Mouse (Mus musculus) urinary bladder, postnatal 10 days (tissue): ENCODE measurements at regions not wholly inside any gene's neighbourhood (a gene's known extent, or its start where the extent isn't known, plus 50 kb on each side); places are given as distances from the start of the nearest gene placed in this dataset.

Experiments
- DNase-seq: peaks from one replicate; pipeline ENCODE4 v3.0.0; 2022; ENCODE audit warnings: low spot score

DNA sequence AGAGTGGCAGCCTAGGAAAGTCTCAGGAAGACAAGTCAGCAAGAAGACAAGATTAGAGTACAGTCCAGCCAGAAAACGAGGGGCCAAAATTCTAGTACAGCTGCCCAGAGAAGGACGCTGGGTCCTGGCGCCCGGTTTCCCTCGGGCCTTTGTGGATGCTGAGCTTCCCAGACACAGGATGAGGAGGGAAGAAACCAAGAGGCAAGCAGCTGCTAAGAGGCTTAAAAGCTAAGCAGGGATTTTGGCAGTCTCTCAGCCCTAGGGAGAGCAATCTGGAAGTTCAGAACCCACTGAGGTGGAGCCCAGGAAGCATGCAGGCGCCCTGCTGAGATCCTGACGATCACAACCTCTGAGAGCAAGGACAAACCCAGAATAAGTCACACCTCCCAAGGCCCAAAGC, 363.1 kb upstream of the Mgmt start:
- no peak for DNase-seq

- DNase-seq: no peak
Measured at GRCm38 (mm10) chr7:136541876-136542655, 352.3 kb upstream of the Mgmt start.

DNA sequence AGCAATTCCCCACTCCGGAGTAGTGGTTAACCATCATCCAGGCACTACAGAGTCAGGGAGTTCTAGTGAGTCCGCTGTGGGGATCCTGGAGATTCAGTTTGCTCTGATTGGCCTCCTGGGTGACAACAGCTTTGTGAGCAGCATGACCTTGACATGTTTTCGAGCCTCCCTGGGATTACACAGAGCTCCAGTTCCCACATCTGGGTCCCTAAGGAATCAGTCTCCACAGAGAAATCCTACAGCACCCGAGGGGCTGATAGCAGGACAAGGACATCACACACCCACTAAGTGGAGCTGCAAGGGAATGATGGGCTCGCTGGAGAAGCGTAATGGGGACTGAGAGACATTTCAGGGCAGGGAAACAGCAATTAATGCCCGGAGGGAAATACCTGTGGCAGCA, 351.5 kb upstream of the Mgmt start:
- DNase-seq: no peak

DNA sequence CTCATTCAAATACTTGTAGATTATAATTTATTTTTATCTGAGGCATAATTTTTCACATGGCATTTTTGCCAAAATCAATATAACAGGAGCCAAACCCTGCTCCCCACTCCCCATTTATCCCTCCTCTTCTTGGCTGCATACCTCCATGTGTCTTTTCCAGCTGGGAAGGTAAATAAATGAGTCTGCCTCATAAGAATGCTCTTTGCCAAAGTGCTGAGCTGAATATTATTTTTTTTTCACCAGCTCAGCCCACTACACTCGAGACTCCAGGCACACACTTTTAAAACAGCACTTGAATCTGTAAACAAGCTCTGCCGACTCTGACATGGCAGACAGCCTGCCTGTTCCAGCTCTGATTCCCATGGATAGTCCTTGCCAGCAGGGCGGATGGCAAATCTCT, 346.6 kb upstream of the Mgmt start:
- DNase-seq: no peak

DNA sequence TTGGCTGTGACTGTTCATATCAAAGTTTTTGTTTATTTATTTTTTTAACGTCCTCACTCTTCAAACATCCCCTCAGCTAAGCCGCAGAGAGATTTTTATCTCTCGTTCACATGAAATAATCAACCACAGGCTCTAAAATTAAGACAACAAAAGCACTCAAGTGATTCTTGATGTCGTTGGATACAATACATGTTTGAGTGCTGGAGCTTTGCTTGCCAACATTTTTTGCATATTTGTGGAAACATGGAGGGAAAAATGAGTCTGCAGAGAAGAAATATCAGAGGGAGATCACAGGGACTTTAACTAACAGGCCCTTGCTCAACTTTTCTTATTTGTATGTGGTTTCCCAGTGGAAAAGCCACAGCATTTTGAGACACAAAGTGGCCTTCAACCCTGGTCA, 338.0 kb upstream of the Mgmt start:
- no peak for DNase-seq

DNA sequence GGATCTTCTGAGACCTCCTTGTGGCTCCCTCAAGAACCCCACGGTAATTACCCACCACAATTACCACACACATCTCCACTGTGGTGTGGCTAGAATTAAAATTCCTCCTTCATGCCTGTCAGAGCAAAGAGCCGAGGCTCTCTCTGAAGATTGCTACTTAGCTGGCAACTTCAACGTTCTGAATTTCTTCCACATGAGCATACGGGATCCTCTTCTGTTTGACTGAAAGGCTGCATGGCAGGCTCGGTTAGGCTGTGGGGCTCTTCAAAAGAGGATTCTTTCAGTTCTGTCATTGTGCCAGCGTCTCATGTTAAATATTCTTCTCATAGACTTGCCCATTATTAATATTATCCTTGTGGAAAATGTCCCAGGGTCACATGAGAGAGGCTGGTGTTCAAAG, 334.9 kb upstream of the Mgmt start:
- no peak for DNase-seq

GRCm38 (mm10) chr7:136570911-136571310, 323.5 kb upstream of the Mgmt start:
- no peak for DNase-seq

DNA sequence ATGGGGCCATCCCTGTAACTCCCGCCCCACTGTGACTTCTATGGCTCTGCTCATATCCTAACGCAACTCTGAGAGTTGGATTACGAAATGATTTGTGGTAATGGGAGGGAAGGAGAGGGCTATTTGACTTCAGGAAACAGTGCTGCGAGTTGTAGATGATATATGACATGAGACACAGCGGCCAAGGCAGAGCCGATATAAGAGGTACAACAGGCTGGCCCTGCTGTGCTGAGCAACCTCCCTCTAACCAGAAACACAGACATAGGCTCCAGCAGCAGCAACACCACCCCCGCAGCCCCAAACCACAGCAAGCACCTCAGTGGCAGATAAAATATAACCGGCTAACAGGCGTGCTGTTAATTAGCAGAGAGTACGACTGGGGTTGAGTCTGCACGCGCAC, 312.5 kb upstream of the Mgmt start:
- DNase-seq: no peak

GRCm38 (mm10) chr7:136584361-136584760, 310.1 kb upstream of the Mgmt start:
- DNase-seq: no peak

DNA sequence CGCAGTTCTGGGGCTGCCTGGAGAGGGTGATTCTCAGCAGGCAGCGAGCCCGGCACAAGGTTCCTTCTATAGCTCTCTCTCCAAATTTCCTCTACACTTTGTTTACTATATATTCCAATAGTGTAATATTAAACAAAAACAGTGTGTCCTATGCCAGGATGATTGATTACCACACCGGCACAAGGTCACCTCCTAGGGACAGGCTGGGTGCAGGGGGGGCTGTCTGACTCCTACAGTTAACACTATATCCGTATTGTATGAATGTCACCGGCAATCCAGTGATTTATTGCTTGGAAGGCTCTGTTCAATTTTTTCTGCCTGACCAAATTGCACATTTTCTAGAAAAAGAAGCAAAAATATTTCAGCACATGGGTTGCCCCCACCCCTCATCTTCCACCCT, 305.9 kb upstream of the Mgmt start:
- DNase-seq: no peak

GRCm38 (mm10) chr7:136590947-136591346, 303.5 kb upstream of the Mgmt start:
- DNase-seq: no peak

DNA sequence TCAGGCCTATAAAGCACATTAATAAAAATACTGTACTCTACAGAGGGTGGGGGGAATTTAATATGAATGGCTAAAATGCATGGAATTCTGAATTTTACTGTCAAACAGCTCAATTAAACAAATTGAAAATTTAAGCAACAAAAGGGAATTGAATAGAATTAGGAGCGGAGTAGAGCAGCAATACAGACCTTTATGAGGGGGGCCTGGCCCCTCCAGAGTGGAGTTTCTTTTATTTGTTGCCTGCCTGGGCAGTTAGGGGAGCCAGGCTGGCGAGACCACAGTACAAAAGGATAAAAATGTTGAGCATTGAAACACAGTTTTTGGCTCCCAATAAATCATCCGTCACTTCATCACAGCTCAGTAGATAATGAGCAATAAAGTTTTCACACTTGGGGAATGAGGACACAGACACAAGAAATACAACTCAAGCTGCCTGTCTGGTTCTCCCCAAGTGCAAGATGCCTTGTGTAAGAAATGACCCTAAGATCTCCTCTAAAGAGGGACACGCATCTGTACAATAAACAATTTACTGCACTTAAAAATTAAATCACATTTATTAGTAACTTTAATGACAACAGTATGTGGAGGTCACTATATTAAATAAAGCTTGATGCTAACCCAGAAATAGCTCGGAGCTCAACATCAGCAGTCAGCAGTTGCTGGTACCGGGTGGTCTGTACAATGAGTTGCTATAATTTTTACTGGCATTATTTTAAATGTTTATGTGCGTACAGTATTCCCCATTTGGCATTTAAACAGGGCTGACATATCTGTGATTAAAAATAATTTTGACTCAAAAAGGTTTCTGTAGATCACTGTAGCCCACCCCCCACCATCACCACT, 286.9 kb upstream of the Mgmt start:
- DNase-seq: no peak

DNA sequence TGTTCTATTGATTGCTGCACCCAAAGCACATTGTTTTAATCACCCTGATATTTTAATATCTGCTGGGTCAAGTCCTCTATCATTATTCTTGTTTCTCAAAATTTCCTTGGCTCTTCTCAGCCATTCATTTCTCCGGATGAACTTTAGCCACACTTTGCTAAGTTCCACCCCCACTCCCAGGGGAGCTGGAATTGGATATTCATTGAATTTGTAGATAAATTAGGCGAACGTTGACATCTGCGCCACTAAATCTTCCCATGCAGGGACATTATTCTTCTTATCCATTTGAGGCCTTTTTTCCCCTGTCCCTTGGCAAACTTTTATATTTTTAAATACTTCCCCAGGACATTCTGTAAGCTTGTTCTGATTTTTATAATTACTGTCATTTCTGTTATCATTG, 280.9 kb upstream of the Mgmt start:
- DNase-seq: no peak

GRCm38 (mm10) chr7:136624496-136624895, 269.9 kb upstream of the Mgmt start:
- DNase-seq: no peak

- DNase-seq: no peak
Measured at GRCm38 (mm10) chr7:136631089-136631488, 263.3 kb upstream of the Mgmt start.

DNA sequence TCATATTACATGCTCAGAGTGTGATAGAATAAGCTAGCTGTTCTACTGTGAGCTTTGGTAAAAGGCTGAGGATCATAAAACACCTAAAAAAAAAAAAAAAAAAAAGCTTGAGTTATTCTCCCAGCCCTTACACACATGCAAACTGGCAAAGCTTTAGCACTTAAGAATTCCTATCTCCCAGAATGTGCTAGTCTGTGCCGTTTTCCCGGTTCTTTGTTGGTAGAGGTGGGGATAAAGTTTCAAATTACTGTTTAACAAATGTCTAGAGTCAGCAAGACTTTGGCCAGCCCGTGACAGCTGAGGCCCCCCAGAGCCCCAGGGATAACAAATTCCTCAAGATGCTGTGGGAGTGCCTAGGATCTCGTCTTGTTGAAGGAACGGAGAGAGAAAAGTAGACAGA, 254.3 kb upstream of the Mgmt start:
- DNase-seq: no peak

DNA sequence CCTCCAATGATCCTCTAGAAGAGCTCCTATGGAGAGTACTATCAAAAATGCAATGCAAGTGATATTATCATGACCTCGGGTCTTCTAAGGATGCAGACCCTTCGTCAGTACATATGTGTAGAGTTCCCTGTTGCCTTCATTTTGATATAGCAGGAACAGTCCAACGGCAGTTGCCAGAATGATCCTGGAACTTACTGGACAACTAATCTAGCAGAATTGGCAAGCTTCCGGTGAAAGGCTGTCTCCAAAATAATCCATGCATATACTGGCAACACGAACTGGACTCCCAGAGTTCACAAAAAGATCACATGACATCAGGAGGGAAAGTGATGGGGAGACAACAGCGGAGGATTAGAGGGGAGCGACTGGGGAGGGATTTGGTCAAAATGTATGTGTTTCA, 253.6 kb upstream of the Mgmt start:
- no peak for DNase-seq

DNA sequence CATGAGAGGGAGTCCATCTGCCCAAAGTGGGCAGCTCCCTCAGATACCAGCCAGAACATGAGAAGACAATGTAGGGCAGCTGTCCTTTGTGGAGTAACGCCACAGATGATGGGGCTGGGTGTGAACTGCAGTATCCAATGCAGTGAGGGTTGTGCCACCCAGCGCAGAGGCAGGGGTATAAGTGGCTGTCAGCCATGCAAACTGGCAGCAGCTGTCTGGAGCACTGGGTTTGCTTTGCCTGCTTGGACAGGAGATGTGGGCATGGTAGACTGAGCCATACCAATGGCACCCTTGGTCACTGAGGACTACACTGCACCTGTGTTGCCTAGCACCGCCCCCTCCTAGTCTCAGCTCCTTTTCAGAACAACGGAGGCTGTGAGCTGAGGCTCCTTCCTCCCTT, 244.6 kb upstream of the Mgmt start:
- no peak for DNase-seq

GRCm38 (mm10) chr7:136659930-136660329, 234.5 kb upstream of the Mgmt start:
- DNase-seq: no peak

GRCm38 (mm10) chr7:136660401-136660800, 234.0 kb upstream of the Mgmt start:
- no peak for DNase-seq

GRCm38 (mm10) chr7:136664424-136665082, 229.9 kb upstream of the Mgmt start:
- no peak for DNase-seq

GRCm38 (mm10) chr7:136665901-136666300, 228.5 kb upstream of the Mgmt start:
- no peak for DNase-seq

DNA sequence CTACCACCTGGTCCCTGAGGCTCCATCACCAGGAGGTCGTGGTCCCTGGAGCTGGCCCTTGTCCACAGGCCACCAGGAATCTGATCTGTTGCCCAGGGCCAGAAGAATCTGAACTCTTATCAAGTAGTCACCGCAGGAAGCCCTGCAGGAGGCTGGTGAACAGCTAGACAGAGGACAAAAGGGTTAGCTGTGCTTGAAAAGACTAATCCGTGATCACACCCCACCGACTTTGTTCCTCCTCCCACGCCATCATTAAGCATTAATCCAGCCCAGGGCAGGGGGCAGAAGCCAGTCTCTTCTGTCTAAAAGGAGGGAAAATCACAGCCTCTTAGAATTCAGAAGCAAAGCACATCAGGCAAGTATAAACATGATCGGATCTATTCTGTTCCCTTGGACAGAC, 227.7 kb upstream of the Mgmt start:
- no peak for DNase-seq
